Mouse (Mus musculus): Measurements from ENCODE around the gene Vip.

GRCm38 (mm10) chr10:5608874-5609273 is 30.1 kb upstream of the Vip start:
- TF ChIP-seq CTCF (IDR thresholded peaks at IDR 0.05; ENCODE audit: borderline replicate concordance, extremely low read depth, insufficient read depth, insufficient read length) (no peak), POLR2A (IDR thresholded peaks at IDR 0.05; ENCODE audit: borderline replicate concordance, extremely low read depth, insufficient read depth, insufficient read length, poor library complexity, severe bottlenecking) (no peak)
